Mouse (Mus musculus) lung, adult 2 months (tissue): ENCODE data around the gene Dbh.

Experiments
- CTCF ChIP-seq: fragments of 200-500 bp; IDR thresholded peaks from 2 replicates; pipeline ENCODE4 v1.5.1; 2011; ENCODE audit warnings: mild to moderate bottlenecking, low read length, control low read depth; ENCODE audit not compliant: insufficient read depth
- POLR2A ChIP-seq: fragments of 200-500 bp; IDR thresholded peaks from 2 replicates; pipeline ENCODE4 v1.6.1; 2011; ENCODE audit warnings: low read depth, mild to moderate bottlenecking, control low read depth, low read length, borderline replicate concordance; ENCODE audit errors: extremely low read depth

- TF ChIP-seq CTCF: no peak
- no peak for TF ChIP-seq POLR2A
These were observed 44.3 kb downstream of the Dbh start for GRCm38 (mm10) chr2:27209370-27209769.
